Mouse (Mus musculus) limb, embryonic 14.5 days (tissue): Measurements from ENCODE around the gene Slc9b1. TPM values are rescaled to one million over a fixed set of nuclear protein-coding genes. Genes with fewer than 3 reads are reported as not detected.

Experiments used
- ATAC-seq: fragments of 200-750 bp; cut with Nextera tagmentation; 2 replicates; pipeline ENCODE4 v1.8.0; 2017; ENCODE audit warnings: low read depth, moderate number of reproducible peaks, moderate TSS enrichment; ENCODE audit not compliant: low FRiP score
- DNase-seq: peaks from one replicate; pipeline ENCODE4 v3.0.0-alpha.2; 2015; ENCODE audit warnings: low spot score
- H3K27ac ChIP-seq: fragments of 300-500 bp; sonication (generic); replicated peaks from 2 replicates; pipeline ENCODE4 v1.5.1; 2014; ENCODE audit warnings: low read depth, mild to moderate bottlenecking, low read length, moderate library complexity, mixed read lengths
- H3K27me3 ChIP-seq: fragments of 300-500 bp; sonication (generic); 2 replicates; pipeline ENCODE4 v1.6.1; 2014; ENCODE audit warnings: low read length, mixed read lengths; ENCODE audit not compliant: control insufficient read depth, insufficient read depth
- H3K36me3 ChIP-seq: fragments of 300-500 bp; sonication (generic); 2 replicates; pipeline ENCODE4 v1.6.1; 2014; ENCODE audit warnings: mild to moderate bottlenecking, low read length, moderate library complexity, mixed read lengths; ENCODE audit not compliant: control insufficient read depth, insufficient read depth
- H3K4me1 ChIP-seq: fragments of 300-500 bp; sonication (generic); 2 replicates; pipeline ENCODE4 v1.6.1; 2014; ENCODE audit warnings: antibody characterized with exemption, low read length, mixed read lengths; ENCODE audit not compliant: control insufficient read depth, insufficient read depth
- H3K4me2 ChIP-seq: fragments of 300-500 bp; sonication (generic); replicated peaks from 2 replicates; pipeline ENCODE4 v1.6.1; 2014; ENCODE audit warnings: low read depth, mild to moderate bottlenecking, low read length, moderate library complexity; ENCODE audit not compliant: severe bottlenecking
- H3K4me3 ChIP-seq: fragments of 300-500 bp; sonication (generic); replicated peaks from 2 replicates; pipeline ENCODE4 v1.5.1; 2014; ENCODE audit warnings: low read length
- H3K9ac ChIP-seq: fragments of 300-500 bp; sonication (generic); 2 replicates; pipeline ENCODE4 v1.6.1; 2014; ENCODE audit warnings: mild to moderate bottlenecking, low read depth, low read length, moderate library complexity; ENCODE audit not compliant: severe bottlenecking
- H3K9me3 ChIP-seq: fragments of 300-500 bp; sonication (generic); 2 replicates; pipeline ENCODE4 v1.6.1; 2016; ENCODE audit warnings: low read length; ENCODE audit not compliant: control insufficient read depth
- POLR2A ChIP-seq: fragments of 200-500 bp; IDR thresholded peaks from 2 replicates; pipeline ENCODE4 v1.8.0; 2012; ENCODE audit warnings: inconsistent platforms, mild to moderate bottlenecking, moderate library complexity, borderline replicate concordance; ENCODE audit not compliant: insufficient read depth, insufficient read length; ENCODE audit errors: extremely low read depth
- WGBS: fragments of 180-500 bp; shearing (Covaris S2); extraction: QIAGEN DNeasy Blood & Tissue Kit; methylation state at CpG from one replicate; pipeline ENCODE4 v1.1.7; 2014; 5-methylcytosine and 5-hydroxymethylcytosine counted together
- polyA plus RNA-seq, 2 experiments: library from polyadenylated mRNA; depleted of rRNA in 1 of 2; stranded (reverse) in 1 of 2; unstranded in 1 of 2; fragments of >200 nt; fragmentation: Nextera tagmentation in 1 of 2; extraction: Ambion mirVana in 1 of 2; gene quantifications; 2 replicates each; pipeline versions ENCODE4 v1.2.1 to v1.2.3; 2012 to 2014

Slc9b1 gene
- polyA plus RNA-seq, 2 experiments, result 0.18 TPM; not detected in 1

DNA sequence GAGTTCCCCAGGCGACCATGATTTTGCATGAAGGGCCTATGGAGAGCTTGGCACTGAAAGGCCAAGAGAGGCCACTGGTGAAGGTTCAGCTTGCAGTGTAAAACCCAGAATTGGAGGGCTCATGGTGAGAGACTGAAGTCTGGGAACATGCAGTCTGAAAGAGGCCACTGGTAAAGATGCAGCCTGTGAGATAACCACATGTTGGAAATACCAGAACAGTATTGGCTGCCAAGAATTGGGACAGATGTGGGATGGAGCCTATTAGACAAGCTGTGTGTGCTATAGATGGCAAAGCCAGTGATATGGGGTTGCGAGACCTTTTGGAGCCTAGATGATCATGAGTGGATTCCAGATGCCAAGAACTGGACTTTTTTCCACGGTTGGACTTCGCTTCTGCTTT lies 32.0 kb downstream of the Slc9b1 start:
- no peak for DNase-seq
- Histone ChIP-seq H3K9me3 (no peaks in the 10 kb centered on the region), H3K27ac (no peak overlapping the region), H3K4me2 (no peak overlapping the region), H3K9ac (no peak overlapping the region), H3K36me3 (no peaks in the 10 kb centered on the region), H3K27me3 (no peaks in the 10 kb centered on the region), H3K4me3 (no peak overlapping the region), H3K4me1 (no peaks in the 10 kb centered on the region)
- TF ChIP-seq POLR2A, result no peak
- no peak for ATAC-seq
- 92% methylated on average over 4 of the region's 4 CpGs for WGBS

DNA sequence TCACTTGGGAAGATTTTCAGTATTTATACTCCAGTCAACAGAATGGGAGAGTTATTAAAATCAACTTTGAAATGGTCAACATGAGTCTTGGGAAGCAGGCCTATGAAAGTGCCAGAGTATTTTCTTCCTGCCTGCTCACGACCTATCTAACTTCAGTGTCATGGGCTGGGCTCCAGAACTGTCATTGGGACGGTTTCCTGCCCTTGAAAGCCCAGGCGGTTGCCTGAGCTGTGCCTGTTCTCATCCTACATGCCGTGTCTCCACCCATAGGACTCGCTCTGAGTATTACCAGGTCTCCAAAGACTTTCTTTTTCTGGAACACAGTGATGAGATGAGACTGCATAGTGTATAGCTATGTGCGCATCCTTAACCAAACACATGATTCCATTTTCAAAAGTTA lies 45.4 kb downstream of the Slc9b1 start:
- H3K27me3 ChIP-seq, result no peaks in the 10 kb centered on the region
- H3K4me2 ChIP-seq, result no peak overlapping the region
- TF ChIP-seq POLR2A, result no peak
- WGBS, result 77% methylated on average over 6 of the region's 6 CpGs
- no peaks in the 10 kb centered on the region for H3K9me3 ChIP-seq
- H3K36me3 ChIP-seq, result no peaks in the 10 kb centered on the region
- DNase-seq (no peak), ATAC-seq (no peak)
- no peak overlapping the region for H3K4me3 ChIP-seq
- no peaks in the 10 kb centered on the region for H3K4me1 ChIP-seq
- H3K9ac ChIP-seq, result no peak overlapping the region
- no peak overlapping the region for H3K27ac ChIP-seq

DNA sequence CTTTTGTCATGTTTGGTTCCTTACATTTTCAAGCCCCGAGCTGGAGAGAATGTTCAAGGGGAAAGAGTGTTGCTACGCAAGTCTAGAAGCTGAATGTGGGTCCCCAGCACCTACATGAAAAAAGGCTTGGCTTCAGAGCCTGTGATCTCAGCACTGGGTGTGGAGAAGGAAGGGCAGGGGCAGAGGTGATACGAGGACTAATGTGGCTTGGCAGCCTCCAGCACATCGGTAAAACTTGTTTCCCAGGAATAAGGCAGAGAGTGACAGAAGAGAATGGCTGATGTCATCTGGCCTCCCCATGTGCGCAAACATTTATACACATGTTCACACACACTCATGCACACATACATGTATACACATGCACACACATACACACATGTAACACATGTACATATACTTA lies 47.3 kb downstream of the Slc9b1 start:
- no peaks in the 10 kb centered on the region for H3K4me1 ChIP-seq
- 72% methylated on average over 5 of the region's 5 CpGs for WGBS
- no peak overlapping the region for H3K9ac ChIP-seq
- no peak overlapping the region for H3K4me2 ChIP-seq
- H3K27ac ChIP-seq, result no peak overlapping the region
- TF ChIP-seq POLR2A, result no peak
- H3K36me3 ChIP-seq, result no peaks in the 10 kb centered on the region
- H3K4me3 ChIP-seq, result no peak overlapping the region
- ATAC-seq (no peak), DNase-seq (no peak)
- no peaks in the 10 kb centered on the region for H3K27me3 ChIP-seq
- H3K9me3 ChIP-seq, result no peaks in the 10 kb centered on the region

DNA sequence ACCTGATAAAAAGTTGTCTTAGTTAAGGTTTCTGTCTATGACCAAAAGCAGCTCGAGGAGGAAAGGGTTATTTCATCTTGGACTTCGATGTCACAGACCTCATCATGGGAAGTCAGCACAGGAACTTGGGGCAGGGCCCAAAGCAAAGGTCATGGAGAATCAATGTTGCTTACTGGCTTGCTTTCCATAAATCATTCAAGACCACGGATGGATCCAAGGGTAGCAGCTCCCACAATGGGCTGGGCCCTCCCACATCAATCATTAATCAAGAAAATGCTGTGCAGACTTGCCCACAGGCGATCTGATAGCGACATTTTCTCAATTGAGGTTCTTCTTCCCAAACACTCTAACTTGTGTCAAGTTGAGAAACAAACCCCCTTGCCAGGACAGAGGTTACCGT lies 48.3 kb downstream of the Slc9b1 start:
- Histone ChIP-seq H3K36me3 (no peaks in the 10 kb centered on the region), H3K27ac (no peak overlapping the region), H3K4me1 (no peaks in the 10 kb centered on the region), H3K9ac (no peak overlapping the region), H3K4me3 (no peak overlapping the region), H3K4me2 (no peak overlapping the region), H3K27me3 (no peaks in the 10 kb centered on the region), H3K9me3 (no peaks in the 10 kb centered on the region)
- DNase-seq (no peak), ATAC-seq (no peak)
- WGBS, result 61% methylated on average over 6 of the region's 6 CpGs
- no peak for TF ChIP-seq POLR2A

DNA sequence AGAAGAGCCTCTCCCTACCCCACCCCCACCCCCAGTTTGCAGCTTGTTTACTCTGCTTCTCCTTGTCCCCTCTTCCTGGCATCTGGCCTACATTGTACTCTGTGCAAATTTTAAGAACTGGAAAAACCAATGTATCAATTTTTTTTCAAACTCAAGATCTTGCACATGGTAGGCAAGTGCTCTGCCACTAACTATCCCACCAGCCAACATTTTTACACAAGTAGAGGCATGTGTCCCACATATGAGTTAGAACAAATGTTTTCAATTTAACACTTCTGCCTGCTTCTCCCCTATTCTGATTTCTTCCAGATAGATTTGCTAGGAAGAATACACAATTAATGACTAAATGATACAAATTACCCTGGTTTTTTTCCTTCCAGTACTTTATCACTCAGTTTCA lies 49.3 kb downstream of the Slc9b1 start:
- no peak overlapping the region for H3K4me2 ChIP-seq
- H3K27me3 ChIP-seq, result no peaks in the 10 kb centered on the region
- no peak overlapping the region for H3K27ac ChIP-seq
- ATAC-seq, result no peak
- no peak overlapping the region for H3K4me3 ChIP-seq
- no peak for DNase-seq
- no peaks in the 10 kb centered on the region for H3K9me3 ChIP-seq
- no peak for TF ChIP-seq POLR2A
- no peaks in the 10 kb centered on the region for H3K4me1 ChIP-seq
- no peaks in the 10 kb centered on the region for H3K36me3 ChIP-seq
- H3K9ac ChIP-seq, result no peak overlapping the region

DNA sequence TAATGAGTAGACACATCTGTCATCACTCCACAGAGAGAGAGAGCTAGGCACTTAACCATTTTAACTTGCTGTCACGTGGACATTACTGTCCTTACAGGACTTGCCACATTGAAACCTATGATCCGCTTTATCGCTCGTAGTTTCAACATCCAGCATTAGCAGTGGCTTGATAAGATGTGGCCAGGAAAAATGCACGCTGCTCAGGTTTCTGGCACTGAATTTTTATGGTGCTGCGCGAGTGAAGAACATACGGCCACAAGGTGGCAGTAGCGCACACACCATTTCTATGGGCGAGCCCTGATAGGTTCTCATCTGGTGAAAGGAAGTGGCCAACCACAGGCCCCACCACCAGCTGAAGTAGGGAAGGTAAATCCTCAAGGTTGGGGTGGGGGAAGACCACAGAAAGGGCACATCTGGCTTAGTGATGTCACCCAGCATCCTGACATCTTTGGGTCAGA lies 54.4 kb downstream of the Slc9b1 start:
- DNase-seq (peak; percentile 92), ATAC-seq (peak; percentile 81)
- Histone ChIP-seq H3K4me3 (no peak overlapping the region), H3K27ac (no peak overlapping the region), H3K36me3 (peaks cover 9% of the 10 kb centered on the region), H3K4me2 (no peak overlapping the region; the same call in 1 of the 2 replicates), H3K9ac (no peak overlapping the region), H3K27me3 (no peaks in the 10 kb centered on the region), H3K9me3 (no peaks in the 10 kb centered on the region), H3K4me1 (no peaks in the 10 kb centered on the region)
- no peak for TF ChIP-seq POLR2A
- 13% methylated on average over 10 of the region's 10 CpGs for WGBS
